Mouse (Mus musculus): ENCODE data around the gene Mcoln3. TPM values are rescaled to one million over a fixed set of nuclear protein-coding genes. Genes with fewer than 3 reads are reported as not detected.

The Mcoln3 gene
- polyA plus RNA-seq, 1 experiment from 2014 or later: 0.27 TPM

GRCm38 (mm10) chr3:146155628-146156576 is 38.7 kb downstream of the Mcoln3 start:
- Histone ChIP-seq H3K4me3 (replicated peaks; ENCODE audit: low read length) (no peak overlapping the region), H3K36me3 (replicated peaks; ENCODE audit: control insufficient read depth, insufficient read depth) (no peaks in the 10 kb centered on the region), H3K27ac (no peak overlapping the region), H3K4me1 (replicated peaks; ENCODE audit: control insufficient read depth, insufficient read depth, low read length) (no peaks in the 10 kb centered on the region; the same call in 1 of the 2 replicates), H3K27me3 (ENCODE audit: control insufficient read depth, insufficient read depth, low read length) (peaks cover 12% of the 10 kb centered on the region), H3K9me3 (ENCODE audit: control insufficient read depth, low read length) (no peaks in the 10 kb centered on the region), H3K9ac (no peak overlapping the region), H3K4me2 (replicated peaks) (no peak overlapping the region)
- DNase-seq (ENCODE audit: low spot score) (no peak), ATAC-seq (ENCODE audit: low FRiP score) (no peak)
- WGBS: 84% methylated on average over 13 of the region's 13 CpGs

DNA sequence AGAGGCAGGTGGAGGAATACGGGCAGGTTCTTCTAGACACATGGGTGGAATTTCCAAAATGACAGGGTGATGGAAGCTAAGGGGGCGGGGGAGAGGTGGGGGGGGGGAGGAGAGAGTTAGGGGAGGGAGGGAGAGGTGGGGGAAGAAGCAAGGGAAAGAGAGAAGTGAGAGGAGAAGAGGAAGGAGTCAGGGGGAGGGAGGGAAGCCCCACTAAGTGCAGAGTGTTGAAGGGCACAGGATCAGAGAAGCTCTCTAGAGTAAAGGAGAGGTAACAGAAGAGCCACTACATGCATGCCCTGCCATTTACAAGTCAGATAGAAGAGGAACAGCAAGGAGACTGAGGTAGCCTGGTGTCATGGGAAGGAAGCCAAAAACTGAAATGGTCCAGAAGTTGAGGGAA is 39.6 kb downstream of the Mcoln3 start:
- ATAC-seq (ENCODE audit: low FRiP score) (no peak), DNase-seq (ENCODE audit: low spot score) (no peak)
- Histone ChIP-seq H3K9ac (no peak overlapping the region), H3K9me3 (ENCODE audit: control insufficient read depth, low read length) (no peaks in the 10 kb centered on the region), H3K4me3 (replicated peaks; ENCODE audit: low read length) (no peak overlapping the region), H3K4me2 (replicated peaks) (no peak overlapping the region), H3K4me1 (replicated peaks; ENCODE audit: control insufficient read depth, insufficient read depth, low read length) (no peaks in the 10 kb centered on the region; the same call in 1 of the 2 replicates), H3K27me3 (ENCODE audit: control insufficient read depth, insufficient read depth, low read length) (peaks cover 3% of the 10 kb centered on the region; the same call in 1 of the 2 replicates), H3K36me3 (replicated peaks; ENCODE audit: control insufficient read depth, insufficient read depth) (no peaks in the 10 kb centered on the region), H3K27ac (no peak overlapping the region)
- 92% methylated on average over 1 of the region's 2 CpGs for WGBS

- Histone ChIP-seq H3K36me3 (replicated peaks; ENCODE audit: control insufficient read depth, insufficient read depth) (no peaks in the 10 kb centered on the region), H3K9me3 (ENCODE audit: control insufficient read depth, low read length) (no peaks in the 10 kb centered on the region), H3K4me1 (replicated peaks; ENCODE audit: control insufficient read depth, insufficient read depth, low read length) (no peaks in the 10 kb centered on the region; the same call in 1 of the 2 replicates), H3K4me2 (replicated peaks) (no peak overlapping the region), H3K27me3 (ENCODE audit: control insufficient read depth, insufficient read depth, low read length) (no peaks in the 10 kb centered on the region), H3K4me3 (replicated peaks; ENCODE audit: low read length) (no peak overlapping the region), H3K9ac (no peak overlapping the region), H3K27ac (no peak overlapping the region)
- 85% methylated on average over 4 of the region's 4 CpGs for WGBS
- DNase-seq (ENCODE audit: low spot score) (no peak), ATAC-seq (ENCODE audit: low FRiP score) (no peak)
These were observed 40.8 kb downstream of the Mcoln3 start for GRCm38 (mm10) chr3:146158039-146158438.

DNA sequence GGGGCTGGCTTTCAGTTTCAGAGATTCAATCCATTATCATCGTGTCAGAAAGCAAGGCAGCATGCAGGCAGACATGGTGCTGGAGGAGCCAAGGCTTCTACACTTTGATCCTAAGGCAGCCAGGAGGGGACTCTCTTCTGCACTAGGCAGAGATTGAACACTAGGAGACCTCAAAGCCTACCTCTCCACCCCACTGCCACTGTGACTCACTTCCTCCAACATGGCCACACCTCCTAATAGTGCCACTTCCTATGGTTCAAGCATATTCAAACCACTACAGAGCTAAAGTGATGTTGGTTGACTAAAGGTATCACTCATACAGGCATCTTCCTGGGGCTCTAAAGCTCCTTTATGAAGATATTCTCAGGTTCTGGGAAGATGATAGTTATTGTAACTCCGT is 42.1 kb downstream of the Mcoln3 start:
- no peaks in the 10 kb centered on the region for H3K9me3 ChIP-seq (ENCODE audit: control insufficient read depth, low read length)
- H3K9ac ChIP-seq: no peak overlapping the region
- 91% methylated on average over 2 of the region's 2 CpGs for WGBS
- H3K27me3 ChIP-seq (ENCODE audit: control insufficient read depth, insufficient read depth, low read length): no peaks in the 10 kb centered on the region
- DNase-seq (ENCODE audit: low spot score) (no peak), ATAC-seq (ENCODE audit: low FRiP score) (no peak)
- H3K4me3 ChIP-seq (replicated peaks; ENCODE audit: low read length): no peak overlapping the region
- H3K4me1 ChIP-seq (replicated peaks; ENCODE audit: control insufficient read depth, insufficient read depth, low read length): no peaks in the 10 kb centered on the region
- H3K27ac ChIP-seq: no peak overlapping the region
- H3K4me2 ChIP-seq (replicated peaks): no peak overlapping the region
- no peaks in the 10 kb centered on the region for H3K36me3 ChIP-seq (replicated peaks; ENCODE audit: control insufficient read depth, insufficient read depth)

GRCm38 (mm10) chr3:146162197-146162596 is 44.9 kb downstream of the Mcoln3 start:
- no peaks in the 10 kb centered on the region for H3K27me3 ChIP-seq (ENCODE audit: control insufficient read depth, insufficient read depth, low read length)
- no peaks in the 10 kb centered on the region for H3K36me3 ChIP-seq (replicated peaks; ENCODE audit: control insufficient read depth, insufficient read depth)
- H3K27ac ChIP-seq: no peak overlapping the region
- no peak overlapping the region for H3K4me2 ChIP-seq (replicated peaks)
- no peak overlapping the region for H3K9ac ChIP-seq
- no peak for DNase-seq (ENCODE audit: low spot score)
- WGBS: 89% methylated on average over 4 of the region's 4 CpGs
- ATAC-seq (ENCODE audit: low FRiP score): no peak
- no peaks in the 10 kb centered on the region for H3K9me3 ChIP-seq (ENCODE audit: control insufficient read depth, low read length)
- H3K4me3 ChIP-seq (replicated peaks; ENCODE audit: low read length): no peak overlapping the region
- H3K4me1 ChIP-seq (replicated peaks; ENCODE audit: control insufficient read depth, insufficient read depth, low read length): no peaks in the 10 kb centered on the region

DNA sequence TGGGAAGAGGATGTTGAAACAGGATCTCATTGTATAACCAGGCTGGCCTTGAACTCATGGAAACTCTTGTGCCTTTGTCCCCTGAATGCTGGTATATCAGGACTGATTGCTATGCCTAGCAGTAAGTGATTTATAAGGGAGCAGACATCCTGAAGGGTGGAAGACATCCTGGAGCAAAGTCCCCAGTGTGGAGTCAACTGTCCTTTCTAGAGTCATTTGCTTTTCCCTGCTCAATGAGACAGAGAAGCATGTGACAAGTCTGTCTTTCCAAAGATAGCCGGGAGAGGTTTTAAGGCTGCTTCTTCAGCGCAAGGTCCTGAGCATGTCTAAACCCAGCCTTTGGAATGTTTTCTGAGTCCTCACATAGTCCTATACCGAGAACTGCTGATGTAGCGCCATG is 52.1 kb downstream of the Mcoln3 start:
- Histone ChIP-seq H3K4me1 (replicated peaks; ENCODE audit: control insufficient read depth, insufficient read depth, low read length) (no peaks in the 10 kb centered on the region), H3K4me2 (replicated peaks) (no peak overlapping the region), H3K27ac (no peak overlapping the region), H3K9me3 (ENCODE audit: control insufficient read depth, low read length) (peaks cover 7% of the 10 kb centered on the region; the same call in 1 of the 2 replicates), H3K4me3 (replicated peaks; ENCODE audit: low read length) (no peak overlapping the region), H3K27me3 (ENCODE audit: control insufficient read depth, insufficient read depth, low read length) (no peaks in the 10 kb centered on the region), H3K36me3 (replicated peaks; ENCODE audit: control insufficient read depth, insufficient read depth) (no peaks in the 10 kb centered on the region), H3K9ac (no peak overlapping the region)
- WGBS: 86% methylated on average over 4 of the region's 4 CpGs
- DNase-seq (ENCODE audit: low spot score) (no peak), ATAC-seq (ENCODE audit: low FRiP score) (no peak)

GRCm38 (mm10) chr3:146173030-146173429 is 55.8 kb downstream of the Mcoln3 start:
- DNase-seq (ENCODE audit: low spot score) (no peak), ATAC-seq (ENCODE audit: low FRiP score) (no peak)
- no peak overlapping the region for H3K4me3 ChIP-seq (replicated peaks; ENCODE audit: low read length)
- no peaks in the 10 kb centered on the region for H3K4me1 ChIP-seq (replicated peaks; ENCODE audit: control insufficient read depth, insufficient read depth, low read length)
- no peaks in the 10 kb centered on the region for H3K36me3 ChIP-seq (replicated peaks; ENCODE audit: control insufficient read depth, insufficient read depth)
- H3K27me3 ChIP-seq (ENCODE audit: control insufficient read depth, insufficient read depth, low read length): no peaks in the 10 kb centered on the region
- 71% methylated on average over 5 of the region's 5 CpGs for WGBS
- no peak overlapping the region for H3K27ac ChIP-seq
- peaks cover 7% of the 10 kb centered on the region; the same call in 1 of the 2 replicates for H3K9me3 ChIP-seq (ENCODE audit: control insufficient read depth, low read length)
- H3K9ac ChIP-seq: no peak overlapping the region
- no peak overlapping the region for H3K4me2 ChIP-seq (replicated peaks)

DNA sequence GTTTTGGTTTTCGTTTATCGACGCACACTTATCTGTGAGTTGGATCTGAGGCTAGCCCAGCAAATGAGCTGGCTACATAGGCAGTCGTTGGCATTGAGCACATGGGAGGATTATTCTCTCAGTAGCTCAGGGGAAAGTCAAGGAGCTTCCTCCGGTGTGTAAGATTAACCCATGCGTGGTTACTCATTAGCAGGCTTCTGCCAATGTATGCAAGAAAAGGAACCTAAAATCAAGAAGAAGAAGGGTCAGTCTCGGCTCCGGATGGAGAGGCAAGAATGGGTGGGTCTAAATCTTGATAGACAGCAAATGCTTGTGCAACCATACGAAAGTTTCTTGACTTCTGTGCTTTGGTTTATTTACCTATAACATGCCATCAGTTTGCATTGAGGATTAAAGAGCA is 57.0 kb downstream of the Mcoln3 start:
- H3K27me3 ChIP-seq (ENCODE audit: control insufficient read depth, insufficient read depth, low read length): no peaks in the 10 kb centered on the region
- ATAC-seq (ENCODE audit: low FRiP score): no peak
- H3K27ac ChIP-seq: no peak overlapping the region
- no peak for DNase-seq (ENCODE audit: low spot score)
- no peak overlapping the region for H3K4me3 ChIP-seq (replicated peaks; ENCODE audit: low read length)
- H3K9ac ChIP-seq: no peak overlapping the region
- no peak overlapping the region for H3K4me2 ChIP-seq (replicated peaks)
- H3K9me3 ChIP-seq (ENCODE audit: control insufficient read depth, low read length): peaks cover 7% of the 10 kb centered on the region; the same call in 1 of the 2 replicates
- H3K4me1 ChIP-seq (replicated peaks; ENCODE audit: control insufficient read depth, insufficient read depth, low read length): no peaks in the 10 kb centered on the region
- 91% methylated on average over 9 of the region's 9 CpGs for WGBS
- no peaks in the 10 kb centered on the region for H3K36me3 ChIP-seq (replicated peaks; ENCODE audit: control insufficient read depth, insufficient read depth)

DNA sequence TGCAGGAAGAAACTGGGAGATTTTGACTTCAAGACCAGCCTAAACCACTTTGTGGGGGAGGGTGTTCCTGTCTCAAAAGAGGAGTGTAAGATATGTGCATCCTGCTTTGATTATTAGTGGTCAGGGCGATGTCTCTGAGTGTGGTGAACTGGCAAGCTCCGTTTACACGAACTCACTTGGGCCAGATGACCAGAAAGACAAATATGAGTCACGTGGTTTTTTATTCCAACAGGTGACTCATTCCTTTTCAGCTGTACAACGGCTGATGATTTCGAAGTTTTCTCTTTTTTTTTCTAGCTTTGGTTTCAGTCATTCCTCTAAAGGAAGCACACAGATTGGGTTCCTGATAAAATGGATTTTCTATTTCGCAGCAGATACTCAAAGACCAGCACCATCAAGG is 60.0 kb downstream of the Mcoln3 start:
- peaks cover 8% of the 10 kb centered on the region; the same call in 1 of the 2 replicates for H3K27me3 ChIP-seq (ENCODE audit: control insufficient read depth, insufficient read depth, low read length)
- no peak overlapping the region for H3K9ac ChIP-seq
- DNase-seq (ENCODE audit: low spot score): no peak
- no peaks in the 10 kb centered on the region for H3K4me1 ChIP-seq (replicated peaks; ENCODE audit: control insufficient read depth, insufficient read depth, low read length)
- H3K4me2 ChIP-seq (replicated peaks): 0 out of 2 replicates have a peak overlapping the region, but pooled peaks have one; percentile 57
- H3K4me3 ChIP-seq (replicated peaks; ENCODE audit: low read length): no peak overlapping the region
- WGBS: 83% methylated on average over 7 of the region's 7 CpGs
- ATAC-seq (ENCODE audit: low FRiP score): no peak
- H3K27ac ChIP-seq: no peak overlapping the region
- H3K9me3 ChIP-seq (ENCODE audit: control insufficient read depth, low read length): no peaks in the 10 kb centered on the region
- no peaks in the 10 kb centered on the region for H3K36me3 ChIP-seq (replicated peaks; ENCODE audit: control insufficient read depth, insufficient read depth)
